Comparison of ENCODE assay signal across 14 mouse cellular contexts in the genomic region with DNA sequence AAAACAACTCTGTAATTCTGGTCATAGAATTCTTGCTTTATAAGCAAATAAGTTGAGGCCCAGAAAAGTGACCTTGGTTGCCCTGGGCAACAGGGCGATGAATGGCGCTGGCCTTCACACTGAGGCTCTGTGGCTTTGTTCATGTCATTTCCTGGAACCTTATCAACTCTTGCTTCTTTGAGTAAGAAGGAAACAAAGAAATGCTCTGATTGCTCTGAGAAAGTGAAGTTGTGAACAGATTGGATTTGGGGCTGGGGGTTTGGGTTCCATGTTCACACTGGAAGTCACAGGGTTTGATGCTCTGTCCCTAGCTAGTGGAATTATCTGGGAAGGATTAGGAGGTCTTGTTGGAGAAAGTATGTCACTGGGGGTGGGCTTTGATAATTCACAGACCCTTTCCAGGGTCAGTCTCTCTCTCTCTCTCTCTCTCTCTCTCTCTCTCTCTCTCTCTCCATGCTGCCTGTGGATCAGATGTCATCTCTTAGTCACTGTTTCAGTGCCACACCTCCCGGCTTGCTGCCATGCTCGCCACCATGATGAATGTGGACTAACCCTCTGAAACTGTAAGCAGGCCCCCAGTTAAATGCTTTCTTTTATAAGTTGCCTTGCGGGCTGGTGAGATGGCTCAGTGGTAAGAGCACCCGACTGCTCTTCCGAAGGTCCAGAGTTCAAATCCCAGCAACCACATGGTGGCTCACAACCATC. TPM values are rescaled to one million over a fixed set of nuclear protein-coding genes. Genes with fewer than 3 reads are reported as not detected.
DNase-seq lines count a peak whose midpoint lies in the region; ATAC-seq lines count a peak whose summit lies in the region.
"Had no signal": no experiment of that assay in that cellular context is flagged by ENCODE, and none has a peak within 500 bp of the region (broad histone marks: within the 10 kb centered on the region; RNA-seq: fewer than 3 reads in every experiment).

No protein-coding gene starts in this region.

- H3K9ac ChIP-seq in midbrain, embryonic 14.5 days (replicated peaks; ENCODE audit: low read length) = no peak overlapping the region
- no peak overlapping the region for H3K9ac ChIP-seq in midbrain, embryonic 16.5 days (ENCODE audit: low read depth, low read length)
- H3K9ac ChIP-seq in intestine, embryonic 15.5 days = no peak overlapping the region
- H3K9ac ChIP-seq: heart, embryonic 12.5 days; liver, embryonic 13.5 days had no signal

- DNase-seq in midbrain, embryonic 14.5 days = peak; percentile 38
- peak; percentile 70 for DNase-seq in adrenal gland, postnatal 10 days
- no peak for DNase-seq in urinary bladder, postnatal 25 days (ENCODE audit: low spot score)
- DNase-seq: cerebellum, postnatal 36 days; liver, embryonic 13.5 days; lung, postnatal 36 days; thymus, adult 18-20 months had no signal

- H3K27me3 ChIP-seq in midbrain, embryonic 14.5 days (ENCODE audit: control insufficient read depth, insufficient read depth, low read length) = no peaks in the 10 kb centered on the region
- no peaks in the 10 kb centered on the region for H3K27me3 ChIP-seq in midbrain, embryonic 16.5 days (ENCODE audit: control insufficient read depth, insufficient read depth, low read depth, low read length)
- no peaks in the 10 kb centered on the region for H3K27me3 ChIP-seq in intestine, embryonic 15.5 days (replicated peaks)
- H3K27me3 ChIP-seq: heart, embryonic 12.5 days; liver, embryonic 13.5 days had no signal

- H3K36me3 ChIP-seq in midbrain, embryonic 14.5 days (ENCODE audit: control insufficient read depth, insufficient read depth, low read length) = no peaks in the 10 kb centered on the region
- H3K36me3 ChIP-seq in midbrain, embryonic 16.5 days (ENCODE audit: control insufficient read depth, insufficient read depth, low read length) = no peaks in the 10 kb centered on the region
- no peaks in the 10 kb centered on the region for H3K36me3 ChIP-seq in intestine, embryonic 15.5 days
- H3K36me3 ChIP-seq: heart, embryonic 12.5 days; liver, embryonic 13.5 days had no signal

- peaks cover 16% of the 10 kb centered on the region for H3K4me1 ChIP-seq in midbrain, embryonic 14.5 days (ENCODE audit: control insufficient read depth, insufficient read depth, low read length)
- H3K4me1 ChIP-seq in midbrain, embryonic 16.5 days (ENCODE audit: control insufficient read depth, insufficient read depth, low read length) = peaks cover 18% of the 10 kb centered on the region
- H3K4me1 ChIP-seq in intestine, embryonic 15.5 days (replicated peaks) = peaks cover 22% of the 10 kb centered on the region

- ATAC-seq in midbrain, embryonic 14.5 days (ENCODE audit: low FRiP score, low TSS enrichment) = no peak
- ATAC-seq in midbrain, embryonic 16.5 days = no peak
- peak; percentile 69 for ATAC-seq in CD4-positive, CD25-positive, alpha-beta regulatory T cell, adult 4 months
- peak; percentile 68; the same call in 1 of the 2 replicates for ATAC-seq in neutrophil, adult 5-6 weeks (ENCODE audit: extremely low read depth, insufficient number of reproducible peaks, low FRiP score, poor library complexity, severe bottlenecking)
- no peak for ATAC-seq in intestine, embryonic 15.5 days
- ATAC-seq: intestine, postnatal 0 days had no signal

- H3K27ac ChIP-seq in midbrain, embryonic 14.5 days (replicated peaks; ENCODE audit: low read depth, low read length) = no peak overlapping the region
- H3K27ac ChIP-seq in midbrain, embryonic 16.5 days (ENCODE audit: low read length) = no peak overlapping the region
- H3K27ac ChIP-seq in intestine, embryonic 15.5 days = no peak overlapping the region
- H3K27ac ChIP-seq: liver, embryonic 13.5 days had no signal

- WGBS in midbrain, embryonic 14.5 days = 83% methylated on average over 7 of the region's 7 CpGs
- WGBS in midbrain, embryonic 16.5 days = 81% methylated on average over 7 of the region's 7 CpGs
- WGBS in intestine, embryonic 15.5 days = 85% methylated on average over 7 of the region's 7 CpGs

- H3K4me2 ChIP-seq in midbrain, embryonic 14.5 days (ENCODE audit: low read length) = no peak overlapping the region
- no peak overlapping the region for H3K4me2 ChIP-seq in midbrain, embryonic 16.5 days (ENCODE audit: low read length)
- no peak overlapping the region for H3K4me2 ChIP-seq in intestine, embryonic 15.5 days (replicated peaks)
- H3K4me2 ChIP-seq: heart, embryonic 12.5 days; liver, embryonic 13.5 days had no signal

- no peaks in the 10 kb centered on the region for H3K9me3 ChIP-seq in midbrain, embryonic 14.5 days (ENCODE audit: control insufficient read depth, low read length)
- no peaks in the 10 kb centered on the region for H3K9me3 ChIP-seq in midbrain, embryonic 16.5 days (replicated peaks; ENCODE audit: control insufficient read depth, low read length, poor library complexity, severe bottlenecking)
- H3K9me3 ChIP-seq in intestine, embryonic 15.5 days = no peaks in the 10 kb centered on the region
- H3K9me3 ChIP-seq: heart, embryonic 12.5 days; liver, embryonic 13.5 days had no signal

- no peak overlapping the region for H3K4me3 ChIP-seq in midbrain, embryonic 14.5 days (replicated peaks; ENCODE audit: low read depth, low read length)
- H3K4me3 ChIP-seq in midbrain, embryonic 16.5 days (ENCODE audit: low read depth, low read length) = no peak overlapping the region
- H3K4me3 ChIP-seq in intestine, embryonic 15.5 days (replicated peaks) = no peak overlapping the region
- H3K4me3 ChIP-seq: heart, embryonic 12.5 days; liver, embryonic 13.5 days; myocyte had no signal

RNA-seq across cellular contexts. Expression of gene St6gal1, which starts 50.2 kb away (rescaled TPM):
- polyA plus RNA-seq in midbrain, embryonic 14.5 days (2014; fragmentation: Nextera tagmentation; extraction: Ambion mirVana) = 28.5 and 30.6 TPM in 2 replicates
- 19.3 and 28.5 TPM in 2 replicates for polyA plus RNA-seq in midbrain, embryonic 16.5 days (2015; fragmentation: Nextera tagmentation; extraction: Ambion mirVana)
- polyA plus RNA-seq in CD4-positive, CD25-positive, alpha-beta regulatory T cell, adult 4 months (2017; shearing (Covaris generic)) = 10 to 100 TPM; 70.1 to 99.5 TPM
- total RNA-seq in adrenal gland, postnatal 10 days (2021) = 10 to 100 TPM; 41.4 to 48.5 TPM
- total RNA-seq in neutrophil, adult 5-6 weeks (2017) = 137 and 141 TPM in 2 replicates
- polyA plus RNA-seq in intestine, embryonic 15.5 days (2015; fragmentation: Nextera tagmentation; extraction: Ambion mirVana) = 15.7 and 17.5 TPM in 2 replicates

Comparison
In these comparisons a context has a peak if more than half of its experiments do, and no peak if none do; other contexts are left out.
1. ATAC-seq: peak in CD4-positive, CD25-positive, alpha-beta regulatory T cell, adult 4 months (single experiment) and neutrophil, adult 5-6 weeks (single experiment); none in midbrain, embryonic 14.5 days (single experiment), midbrain, embryonic 16.5 days (single experiment) and intestine, embryonic 15.5 days (single experiment).